Mouse (Mus musculus) liver, embryonic 16.5 days (tissue): ENCODE measurements around the gene Fgf23. TPM values are rescaled to one million over a fixed set of nuclear protein-coding genes. Genes with fewer than 3 reads are reported as not detected.

Source experiments
- ATAC-seq: fragments of 200-750 bp; cut with Nextera tagmentation; 2 replicates; pipeline ENCODE4 v1.8.0; 2017; ENCODE audit warnings: low read depth, mild to moderate bottlenecking, moderate number of reproducible peaks, moderate library complexity
- H3K27ac ChIP-seq: fragments of 300-500 bp; sonication (generic); 2 replicates; pipeline ENCODE4 v1.5.1; 2014; ENCODE audit warnings: mild to moderate bottlenecking, low read length
- H3K27me3 ChIP-seq: fragments of 300-500 bp; sonication (generic); 2 replicates; pipeline ENCODE4 v1.6.1; 2014; ENCODE audit warnings: low read depth, low read length, mixed read lengths; ENCODE audit not compliant: control insufficient read depth, insufficient read depth
- H3K36me3 ChIP-seq: fragments of 300-500 bp; sonication (generic); 2 replicates; pipeline ENCODE4 v1.6.1; 2014; ENCODE audit warnings: mild to moderate bottlenecking; ENCODE audit not compliant: control insufficient read depth, insufficient read depth
- H3K4me1 ChIP-seq: fragments of 300-500 bp; sonication (generic); 2 replicates; pipeline ENCODE4 v1.6.1; 2014; ENCODE audit warnings: low read depth, low read length, mixed read lengths; ENCODE audit not compliant: control insufficient read depth
- H3K4me2 ChIP-seq: fragments of 300-500 bp; sonication (generic); 2 replicates; pipeline ENCODE4 v1.6.1; 2014; ENCODE audit warnings: low read depth, low read length, mixed read lengths
- H3K4me3 ChIP-seq: fragments of 300-500 bp; sonication (generic); 2 replicates; pipeline ENCODE4 v1.5.1; 2014; ENCODE audit warnings: low read depth, mild to moderate bottlenecking, low read length
- H3K9ac ChIP-seq: fragments of 300-500 bp; sonication (generic); 2 replicates; pipeline ENCODE4 v1.6.1; 2014; ENCODE audit warnings: low read depth, low read length
- H3K9me3 ChIP-seq: fragments of 300-500 bp; sonication (generic); replicated peaks from 2 replicates; pipeline ENCODE4 v1.6.1; 2016; ENCODE audit warnings: low read length; ENCODE audit not compliant: control insufficient read depth
- whole genome bisulfite sequencing: fragments of 180-500 bp; shearing (Covaris S2); extraction: QIAGEN DNeasy Blood & Tissue Kit; methylation state at CpG from one replicate; pipeline ENCODE4 v1.1.7; 2014; ENCODE audit not compliant: insufficient replicate concordance; 5-methylcytosine and 5-hydroxymethylcytosine counted together
- polyA plus RNA-seq: library from polyadenylated mRNA; unstranded; fragments of >200 nt; fragmentation: Nextera tagmentation; extraction: Ambion mirVana; gene quantifications from 2 replicates; pipeline ENCODE4 v1.2.1, GENCODE M21; 2015

Fgf23 gene
- not detected in 2 replicates for polyA plus RNA-seq

GRCm38 (mm10) chr6:127072817-127073216 is at the start of gene Fgf23:
Gene Fgf23, plus strand, starts transcription at chr6:127072902.
- Histone ChIP-seq H3K27me3 (no peaks in the 10 kb centered on the region; the same call in 1 of the 2 replicates), H3K4me2 (no peak within 1 kb of the TSS), H3K9ac (no peak within 1 kb of the TSS), H3K27ac (no peak within 1 kb of the TSS), H3K36me3 (no peaks in the 10 kb centered on the region), H3K4me3 (no peak within 1 kb of the TSS), H3K4me1 (no peaks in the 10 kb centered on the region), H3K9me3 (no peaks in the 10 kb centered on the region)
- 15% methylated on average over 5 of the region's 5 CpGs for WGBS
- ATAC-seq = no peak

GRCm38 (mm10) chr6:127024836-127025235 is 47.9 kb upstream of the Fgf23 start:
- Histone ChIP-seq H3K36me3 (no peaks in the 10 kb centered on the region), H3K9ac (no peak overlapping the region), H3K4me2 (no peak overlapping the region), H3K27ac (no peak overlapping the region), H3K4me1 (no peaks in the 10 kb centered on the region), H3K4me3 (no peak overlapping the region), H3K27me3 (peaks cover 9% of the 10 kb centered on the region), H3K9me3 (no peaks in the 10 kb centered on the region)
- ATAC-seq = no peak
- WGBS = 48% methylated on average over 7 of the region's 7 CpGs

GRCm38 (mm10) chr6:127034760-127035159 is 37.9 kb upstream of the Fgf23 start:
- Histone ChIP-seq H3K9ac (no peak overlapping the region), H3K4me2 (peak overlapping the region; percentile 29), H3K4me3 (peak overlapping the region; percentile 27; the same call in 1 of the 2 replicates), H3K27ac (no peak overlapping the region), H3K4me1 (no peaks in the 10 kb centered on the region), H3K9me3 (no peaks in the 10 kb centered on the region), H3K27me3 (no peaks in the 10 kb centered on the region), H3K36me3 (no peaks in the 10 kb centered on the region)
- WGBS = 21% methylated on average over 10 of the region's 10 CpGs
- no peak for ATAC-seq

GRCm38 (mm10) chr6:127044909-127045308 is 27.8 kb upstream of the Fgf23 start:
- H3K27me3 ChIP-seq = no peaks in the 10 kb centered on the region
- H3K9ac ChIP-seq = no peak overlapping the region
- H3K4me3 ChIP-seq = no peak overlapping the region
- no peaks in the 10 kb centered on the region for H3K9me3 ChIP-seq
- H3K4me1 ChIP-seq = no peaks in the 10 kb centered on the region
- WGBS = 32% methylated on average over 6 of the region's 6 CpGs
- no peak overlapping the region for H3K27ac ChIP-seq
- no peak overlapping the region for H3K4me2 ChIP-seq
- ATAC-seq = no peak
- no peaks in the 10 kb centered on the region for H3K36me3 ChIP-seq

DNA sequence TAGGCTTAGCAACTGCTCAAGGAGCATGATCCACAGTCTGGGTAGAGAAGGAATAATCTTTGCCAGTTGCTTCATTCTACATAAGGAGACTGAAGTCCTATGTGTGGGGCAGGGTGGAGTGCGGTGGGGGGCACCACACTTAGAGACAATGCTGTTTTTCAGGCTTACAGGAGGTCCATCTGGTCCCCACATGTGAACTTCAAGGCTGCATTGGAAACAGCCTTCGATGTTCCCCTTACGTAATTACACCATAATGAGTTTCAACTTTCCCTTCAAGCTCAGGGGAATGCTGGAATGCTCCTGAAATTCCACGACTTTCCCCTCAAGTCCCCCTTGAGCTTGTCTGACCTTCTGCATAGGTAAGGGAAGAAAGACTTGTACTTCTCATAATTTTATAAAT is 21.9 kb upstream of the Fgf23 start:
- H3K9me3 ChIP-seq = no peaks in the 10 kb centered on the region
- no peak overlapping the region for H3K4me2 ChIP-seq
- no peaks in the 10 kb centered on the region for H3K36me3 ChIP-seq
- no peak overlapping the region for H3K4me3 ChIP-seq
- no peaks in the 10 kb centered on the region for H3K4me1 ChIP-seq
- WGBS = 65% methylated on average over 4 of the region's 4 CpGs
- ATAC-seq = no peak
- no peak overlapping the region for H3K9ac ChIP-seq
- no peak overlapping the region for H3K27ac ChIP-seq
- H3K27me3 ChIP-seq = no peaks in the 10 kb centered on the region

- no peak overlapping the region for H3K9ac ChIP-seq
- no peaks in the 10 kb centered on the region for H3K36me3 ChIP-seq
- no peaks in the 10 kb centered on the region for H3K4me1 ChIP-seq
- 59% methylated on average over 12 of the region's 12 CpGs for WGBS
- no peaks in the 10 kb centered on the region for H3K27me3 ChIP-seq
- H3K9me3 ChIP-seq = no peaks in the 10 kb centered on the region
- no peak overlapping the region for H3K4me2 ChIP-seq
- no peak for ATAC-seq
- no peak overlapping the region for H3K27ac ChIP-seq
- H3K4me3 ChIP-seq = no peak overlapping the region
Measured at GRCm38 (mm10) chr6:127056990-127057588, 15.6 kb upstream of the Fgf23 start.

DNA sequence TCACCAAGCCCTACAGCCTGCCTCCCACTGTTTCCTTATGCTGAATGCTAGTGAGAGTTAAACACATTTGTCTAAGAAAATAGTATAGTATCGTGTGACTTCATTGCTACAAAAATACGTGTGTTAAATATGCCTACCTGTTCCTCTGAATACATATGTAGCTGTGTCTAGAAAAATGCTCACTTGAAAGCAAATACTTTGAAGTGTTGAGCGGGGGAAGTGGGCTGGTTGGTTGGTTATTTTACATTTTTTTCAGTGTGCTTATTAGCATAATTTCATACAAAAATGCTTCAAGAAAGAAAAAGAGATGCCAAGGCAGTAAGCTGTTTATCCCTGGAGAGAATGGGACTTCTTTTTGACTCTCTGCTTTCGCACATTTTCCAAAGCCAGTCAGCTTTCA is 12.7 kb upstream of the Fgf23 start:
- WGBS = 59% methylated on average over 4 of the region's 4 CpGs

GRCm38 (mm10) chr6:127063915-127064314 is 8.8 kb upstream of the Fgf23 start:
- H3K9me3 ChIP-seq = no peaks in the 10 kb centered on the region
- no peak overlapping the region for H3K9ac ChIP-seq
- WGBS = 65% methylated on average over 3 of the region's 3 CpGs
- H3K4me3 ChIP-seq = no peak overlapping the region
- H3K4me1 ChIP-seq = no peaks in the 10 kb centered on the region
- no peaks in the 10 kb centered on the region for H3K36me3 ChIP-seq
- H3K4me2 ChIP-seq = no peak overlapping the region
- H3K27ac ChIP-seq = no peak overlapping the region
- no peak for ATAC-seq
- H3K27me3 ChIP-seq = peaks cover 4% of the 10 kb centered on the region

More for the DNA sequence above, 12.7 kb upstream of the Fgf23 start:
- H3K9ac ChIP-seq = no peak overlapping the region
- ATAC-seq = no peak
- no peak overlapping the region for H3K4me2 ChIP-seq
- no peaks in the 10 kb centered on the region for H3K4me1 ChIP-seq
- H3K4me3 ChIP-seq = no peak overlapping the region
- H3K9me3 ChIP-seq = no peaks in the 10 kb centered on the region
- peaks cover 4% of the 10 kb centered on the region for H3K27me3 ChIP-seq
- H3K27ac ChIP-seq = no peak overlapping the region
- no peaks in the 10 kb centered on the region for H3K36me3 ChIP-seq

DNA sequence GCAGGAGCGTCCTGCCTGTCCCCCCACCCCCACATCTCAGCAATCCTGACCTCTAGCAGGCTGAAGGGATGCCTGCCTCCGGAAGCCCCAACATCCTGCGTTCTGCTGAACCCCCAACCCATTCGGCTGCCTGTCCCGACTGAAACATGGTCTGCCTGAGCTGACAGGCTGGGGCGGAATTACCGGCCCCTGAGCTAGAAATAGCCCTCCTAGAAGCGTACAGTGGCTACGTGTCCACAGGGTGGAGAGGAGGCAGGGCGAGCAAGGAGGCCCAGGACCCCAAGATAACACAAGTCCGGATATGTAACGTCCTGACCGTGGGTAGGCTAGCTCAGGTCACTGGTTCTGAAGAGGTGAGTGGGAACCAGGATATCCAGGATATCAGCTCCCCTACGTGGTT is 7.9 kb upstream of the Fgf23 start:
- no peak overlapping the region for H3K4me3 ChIP-seq
- H3K9ac ChIP-seq = no peak overlapping the region
- no peaks in the 10 kb centered on the region for H3K4me1 ChIP-seq
- ATAC-seq = no peak
- H3K9me3 ChIP-seq = no peaks in the 10 kb centered on the region
- peaks cover 4% of the 10 kb centered on the region for H3K27me3 ChIP-seq
- H3K27ac ChIP-seq = no peak overlapping the region
- no peaks in the 10 kb centered on the region for H3K36me3 ChIP-seq
- no peak overlapping the region for H3K4me2 ChIP-seq
- WGBS = 3% methylated on average over 14 of the region's 14 CpGs
